Mouse (Mus musculus) lung, postnatal 0 days (tissue): ENCODE data around the gene Limd2.

Experiments used
- CTCF ChIP-seq: IDR thresholded peaks from 2 replicates; pipeline ENCODE4 v1.5.1; 2016; ENCODE audit warnings: antibody characterized with exemption, mild to moderate bottlenecking
- EP300 ChIP-seq: IDR thresholded peaks from 2 replicates; pipeline ENCODE4 v1.6.1; 2016; ENCODE audit warnings: antibody characterized with exemption, mild to moderate bottlenecking, control low read depth

DNA sequence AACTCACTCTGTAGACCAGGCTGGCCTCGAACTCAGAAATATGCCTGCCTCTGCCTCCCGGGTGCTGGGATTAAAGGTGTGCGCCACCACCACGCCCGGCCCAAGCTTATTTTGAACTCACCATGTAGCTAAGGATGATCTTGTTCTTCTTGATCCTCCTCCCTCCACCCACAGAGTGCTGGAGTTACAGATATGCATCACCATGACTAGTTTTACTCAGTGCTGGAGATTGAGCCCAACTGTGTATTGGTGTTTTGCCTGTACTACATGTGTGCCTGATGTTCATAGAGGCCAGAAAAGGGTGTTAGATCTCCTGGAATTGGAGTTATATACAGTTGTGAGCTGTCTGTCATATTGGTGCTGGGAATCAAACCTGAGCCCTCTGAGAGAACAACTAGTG, 38.4 kb downstream of the Limd2 start:
- TF ChIP-seq EP300 (no peak), CTCF (no peak)
